Mouse (Mus musculus) megakaryocyte, adult 5-6 weeks (primary cell): ENCODE measurements around the gene Tmem255b. TPM values are rescaled to one million over a fixed set of nuclear protein-coding genes. Genes with fewer than 3 reads are reported as not detected.
A peak's percentile ranks its signal among the peaks of the same experiment; 100 is the strongest.

ENCODE experiments used
- ATAC-seq: 2 replicates; pipeline ENCODE4 v1.8.0; 2016; ENCODE audit warnings: mild to moderate bottlenecking, inconsistent platforms; ENCODE audit not compliant: poor library complexity, severe bottlenecking
- total RNA-seq, 2 experiments: library from RNA; stranded (forward) in 1 of 2; stranded (reverse) in 1 of 2; fragments of 153-499, 151-499 nt in 1 of 2; fragments of 221-1000, 200-1000 nt in 1 of 2; gene quantifications; 2 replicates each; pipeline versions ENCODE4 v1.2.3 to v1.2.4; 2015 to 2017

The Tmem255b gene
- not detected in 2 replicates for total RNA-seq (2015)
- not detected in 2 replicates for total RNA-seq (2017)

DNA sequence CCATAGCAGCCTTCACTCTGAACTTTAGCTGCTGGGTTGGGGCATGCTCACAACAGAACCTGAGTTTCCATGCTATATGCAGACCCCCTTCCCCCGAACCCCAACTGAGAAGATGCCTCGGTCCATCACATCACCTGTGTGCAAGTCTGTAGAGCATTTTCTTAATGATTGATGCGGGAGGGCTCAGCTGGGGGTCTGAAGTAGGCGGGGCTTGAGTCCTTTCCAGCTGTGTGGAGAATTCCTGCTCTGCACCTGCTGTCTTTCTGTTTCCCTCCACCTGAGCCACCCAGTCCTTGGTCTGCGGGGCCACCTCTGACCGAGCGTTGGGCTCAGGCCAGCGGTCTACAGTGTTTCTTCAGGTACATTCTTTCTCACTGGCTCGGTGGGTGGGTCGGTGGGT, at the start of gene Tmem255b:
Gene Tmem255b (plus strand): TSS at position 301 of the 400 bp plus-strand sequence.
- no peak for ATAC-seq

DNA sequence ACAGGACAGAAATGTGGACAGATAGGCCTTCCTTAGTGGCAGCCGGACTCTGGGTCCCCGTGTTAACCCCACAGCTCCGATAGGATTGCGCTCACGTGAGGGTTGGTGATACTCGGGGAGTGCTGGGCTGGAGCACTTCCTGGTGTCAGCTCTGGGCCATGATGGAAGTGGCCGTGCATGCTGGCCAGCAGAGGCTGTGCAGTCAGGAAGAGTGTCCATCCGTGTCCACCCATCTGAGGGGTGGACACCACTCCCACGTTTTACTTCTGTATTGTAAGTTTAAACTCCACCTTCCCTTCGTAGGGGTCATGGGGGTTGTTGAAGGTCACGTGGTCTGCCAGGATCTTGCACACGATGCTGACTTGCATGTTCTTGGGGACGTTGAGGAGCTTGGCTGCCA, 48.6 kb upstream of the Tmem255b start:
- no peak for ATAC-seq

DNA sequence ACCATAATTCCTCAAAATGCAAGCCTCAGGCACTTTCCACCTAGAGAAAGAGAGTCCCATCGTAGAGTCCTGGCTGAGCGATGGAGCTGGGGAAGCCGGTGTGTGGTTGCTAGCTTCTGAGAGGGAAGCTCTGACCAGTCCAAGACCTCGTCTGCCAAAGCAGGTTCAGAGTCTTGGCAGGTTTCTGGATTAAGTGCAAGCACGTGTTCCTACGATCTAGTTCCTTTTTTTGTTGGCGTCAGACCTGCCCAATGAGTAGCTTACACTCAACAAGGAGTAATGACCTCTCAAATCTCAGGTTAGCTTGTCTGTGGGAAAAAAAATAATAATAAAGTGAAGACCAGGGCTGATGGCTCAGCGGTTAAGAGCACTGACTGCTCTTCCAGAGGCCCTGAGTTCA, 47.3 kb upstream of the Tmem255b start:
- peak; percentile 33; the same call in 1 of the 2 replicates for ATAC-seq

DNA sequence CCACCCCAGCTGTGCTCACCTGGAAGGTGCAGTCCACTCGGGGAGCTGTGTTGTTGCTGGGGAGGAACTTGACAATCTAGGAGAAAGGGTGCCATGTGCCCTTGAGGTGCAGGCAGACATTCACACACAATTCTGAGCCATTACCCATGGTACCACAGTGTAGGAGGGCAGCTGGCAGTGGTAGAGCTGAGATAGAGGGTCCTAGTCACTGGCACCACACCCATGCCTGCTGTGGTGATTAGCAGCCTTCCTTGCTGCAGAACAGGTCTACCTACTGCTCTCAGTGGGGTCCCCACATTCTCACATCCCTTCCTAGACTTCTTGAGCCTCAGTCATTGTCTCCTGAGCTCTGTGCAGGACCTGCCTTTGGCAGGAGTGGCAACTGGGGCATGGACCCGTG, 46.2 kb upstream of the Tmem255b start:
- no peak for ATAC-seq

DNA sequence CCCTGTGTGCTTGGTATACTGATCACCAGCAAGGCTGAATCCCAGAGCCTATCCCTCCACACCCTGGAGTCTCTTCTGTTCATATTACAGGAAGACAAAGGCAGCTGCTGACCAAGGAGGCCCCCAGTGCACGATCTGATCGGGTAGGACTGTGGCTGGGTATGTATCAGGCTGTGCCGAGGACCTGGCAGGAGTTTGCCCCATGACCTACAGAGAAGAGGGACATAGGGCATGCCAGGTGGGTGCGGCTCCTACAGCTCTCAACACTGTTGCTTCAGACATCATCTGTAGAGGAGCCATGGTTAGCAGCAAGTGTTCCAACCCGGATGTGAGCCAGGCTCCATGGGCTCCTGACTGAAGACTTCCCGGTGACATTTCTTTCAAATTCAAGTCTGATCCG, 41.1 kb upstream of the Tmem255b start:
- ATAC-seq: no peak

DNA sequence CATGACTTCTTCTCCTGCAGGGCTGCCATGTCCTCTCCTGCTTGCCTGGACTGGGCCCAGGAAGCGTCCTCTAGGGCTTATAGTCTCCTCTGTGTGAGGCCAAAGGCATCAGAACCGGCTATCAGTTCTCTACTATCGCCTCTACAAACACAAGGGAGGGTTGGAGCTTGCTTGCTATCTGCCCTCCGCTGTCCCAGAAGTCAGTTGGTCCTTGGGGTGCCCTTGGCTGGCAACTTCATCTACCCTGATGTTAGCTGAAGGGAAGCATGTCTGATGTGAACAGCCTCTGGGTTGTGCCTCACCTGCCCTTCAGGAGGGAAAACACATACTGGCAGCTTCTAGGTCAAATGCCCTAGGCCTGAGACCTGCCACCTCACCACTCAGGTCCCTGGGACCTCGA, 38.3 kb upstream of the Tmem255b start, which contains the start of gene Atp4b:
Gene Atp4b (minus strand): TSS at position 101 of the 400 bp plus-strand sequence.
- no peak for ATAC-seq

DNA sequence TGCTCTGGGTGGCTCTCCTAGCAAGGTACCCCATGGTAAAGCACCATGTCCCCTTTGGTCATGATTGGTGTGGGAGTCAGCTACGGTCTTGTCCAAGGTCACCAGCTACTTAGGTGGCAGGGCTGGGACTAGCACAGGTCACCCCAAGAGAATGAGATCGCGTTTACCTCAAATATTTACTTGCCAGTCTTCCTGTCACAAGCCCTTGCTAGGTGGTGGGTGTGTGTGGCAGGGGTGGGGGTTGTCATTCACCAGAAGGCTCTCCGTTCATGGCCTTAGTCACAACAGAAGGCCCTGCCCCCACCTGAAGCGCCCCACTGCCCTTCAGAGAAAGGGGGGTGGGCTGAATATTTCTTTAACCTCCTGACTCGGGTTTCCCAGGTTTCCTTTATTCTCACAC, 31.5 kb upstream of the Tmem255b start:
- no peak for ATAC-seq

DNA sequence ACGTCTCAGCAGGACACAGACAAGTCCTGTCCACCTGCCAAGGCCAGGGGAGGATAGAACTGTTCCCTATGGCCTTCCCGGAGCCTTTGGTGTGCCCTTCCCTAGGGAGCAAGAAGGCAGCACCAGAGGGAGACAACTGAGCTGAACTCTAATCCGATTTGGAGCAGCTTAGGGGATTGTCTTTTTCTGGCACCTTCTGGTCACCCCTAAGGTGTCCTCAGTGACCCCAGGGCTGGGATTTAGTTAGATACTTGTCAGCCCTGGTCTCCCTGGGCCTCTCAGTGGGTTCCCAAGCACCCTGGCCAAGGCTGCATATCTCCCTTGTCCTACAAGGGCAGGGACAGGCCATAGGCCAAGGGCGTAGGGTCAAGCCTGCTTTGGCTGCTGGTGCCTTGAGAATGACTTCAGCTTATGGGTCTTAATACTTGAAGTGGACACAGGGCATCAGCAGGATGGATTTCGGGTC, 30.3 kb upstream of the Tmem255b start, which contains the start of gene Grk1:
Gene Grk1 (plus strand): TSS at position 416 of the 466 bp plus-strand sequence.
- ATAC-seq: no peak

DNA sequence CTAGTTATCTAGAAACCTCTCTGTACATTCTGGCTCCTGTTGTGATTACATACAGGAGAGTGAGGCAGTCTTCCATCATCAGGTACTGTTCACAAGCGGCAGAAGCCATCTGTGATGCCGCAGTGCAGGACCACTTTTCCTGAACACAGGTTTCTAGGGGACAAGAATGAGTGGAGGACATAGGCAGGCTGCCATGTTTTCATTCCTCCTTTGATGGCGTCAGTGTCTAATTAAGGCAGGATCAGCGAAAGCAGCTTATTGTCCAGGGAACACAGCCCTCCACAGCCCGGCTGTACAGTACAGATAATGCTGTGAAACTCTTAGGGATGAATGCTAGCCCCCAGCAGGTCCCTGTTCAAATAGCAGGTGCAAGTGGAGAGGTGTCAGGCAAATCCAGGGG, 29.0 kb upstream of the Tmem255b start:
- ATAC-seq: no peak

DNA sequence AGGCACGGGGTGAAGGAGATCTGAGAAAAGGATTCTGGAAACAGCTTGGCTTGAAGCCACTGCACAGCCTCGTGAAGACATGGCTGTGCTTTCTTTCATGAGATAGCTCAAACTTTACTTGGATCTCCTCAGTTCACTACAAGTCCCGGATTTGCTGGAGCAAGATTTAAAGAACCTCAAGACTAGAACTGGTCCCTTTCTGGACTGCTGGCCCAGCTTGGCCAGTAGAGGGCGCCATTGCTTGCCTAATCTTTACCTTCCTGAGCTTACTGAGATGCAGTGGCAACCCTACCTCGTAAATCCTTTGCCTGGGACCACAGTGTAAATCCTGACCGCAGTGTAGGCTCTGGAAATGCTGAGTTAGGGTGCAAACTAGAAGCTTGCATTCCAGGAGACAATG, 23.4 kb upstream of the Tmem255b start:
- ATAC-seq: no peak

DNA sequence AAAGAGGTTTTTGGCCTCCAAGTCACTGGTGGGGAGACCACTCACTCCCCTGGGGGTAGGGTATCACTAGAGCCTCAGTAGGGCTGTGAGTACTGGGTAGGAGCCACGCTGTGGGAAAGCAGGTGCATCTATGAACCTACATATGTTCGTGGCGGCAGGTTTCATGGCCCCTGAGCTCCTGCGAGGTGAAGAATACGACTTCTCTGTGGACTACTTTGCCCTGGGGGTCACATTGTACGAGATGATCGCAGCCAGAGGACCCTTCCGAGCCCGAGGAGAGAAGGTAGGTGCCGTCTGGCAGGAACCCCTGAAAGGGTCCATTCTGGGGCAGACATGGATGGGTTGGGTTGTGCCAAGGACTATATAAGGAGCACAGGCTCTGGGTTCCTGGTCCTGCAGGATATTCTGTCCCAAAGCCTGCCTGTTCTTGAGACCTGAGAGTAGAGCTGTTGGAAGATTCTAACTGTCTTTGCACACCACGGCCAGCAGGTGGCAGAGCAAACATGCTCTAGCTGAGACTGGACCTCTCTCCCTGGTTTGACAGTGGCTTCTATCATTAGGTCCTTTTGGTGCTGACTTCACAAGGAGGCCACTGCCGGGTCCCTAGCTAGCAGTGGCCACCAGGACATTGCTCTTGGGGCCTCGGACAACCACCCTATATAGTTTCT, 22.0 kb upstream of the Tmem255b start:
- peak; percentile 59; the same call in 1 of the 2 replicates for ATAC-seq

DNA sequence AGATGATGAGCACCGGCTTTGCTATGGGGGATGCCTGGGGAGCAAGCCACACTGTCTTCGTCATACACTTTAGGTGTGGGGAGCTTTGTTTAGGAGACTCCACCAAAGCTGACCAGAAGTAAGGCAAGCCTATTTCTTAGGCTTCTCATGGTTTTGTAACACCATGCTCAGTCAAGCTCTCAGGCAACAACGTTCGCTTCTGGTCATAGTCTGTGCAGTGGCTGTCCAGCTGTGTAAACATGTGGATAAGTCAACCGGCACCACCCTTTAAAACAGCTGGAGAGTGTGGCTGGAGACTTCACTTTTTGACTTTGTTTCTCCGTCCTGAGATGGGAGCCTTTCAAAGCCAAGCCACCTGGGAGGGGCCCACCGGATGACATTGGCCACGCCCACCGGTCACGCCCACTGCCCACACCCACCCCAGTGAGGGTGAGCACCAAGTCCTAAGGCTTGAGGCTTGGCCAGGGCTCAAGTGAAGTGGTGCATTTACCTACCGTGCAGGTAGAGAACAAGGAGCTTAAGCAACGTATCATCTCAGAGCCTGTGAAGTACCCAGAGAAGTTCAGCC, 21.1 kb upstream of the Tmem255b start:
- ATAC-seq: no peak

DNA sequence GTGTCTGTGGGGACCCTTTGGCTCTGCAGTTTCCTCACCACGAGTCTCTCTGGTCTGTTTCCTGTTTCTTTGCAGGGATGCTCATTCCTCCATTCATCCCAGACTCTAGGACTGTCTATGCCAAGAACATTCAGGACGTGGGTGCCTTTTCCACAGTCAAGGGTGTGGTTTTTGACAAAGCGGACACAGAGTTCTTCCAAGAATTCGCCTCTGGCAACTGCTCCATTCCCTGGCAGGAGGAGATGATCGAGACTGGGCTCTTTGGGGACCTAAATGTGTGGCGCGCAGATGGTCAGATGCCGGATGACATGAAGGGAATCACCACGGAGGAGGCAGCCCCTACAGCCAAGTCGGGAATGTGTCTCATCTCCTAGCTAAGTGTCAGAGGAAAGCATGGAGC, 19.1 kb upstream of the Tmem255b start:
- no peak for ATAC-seq

DNA sequence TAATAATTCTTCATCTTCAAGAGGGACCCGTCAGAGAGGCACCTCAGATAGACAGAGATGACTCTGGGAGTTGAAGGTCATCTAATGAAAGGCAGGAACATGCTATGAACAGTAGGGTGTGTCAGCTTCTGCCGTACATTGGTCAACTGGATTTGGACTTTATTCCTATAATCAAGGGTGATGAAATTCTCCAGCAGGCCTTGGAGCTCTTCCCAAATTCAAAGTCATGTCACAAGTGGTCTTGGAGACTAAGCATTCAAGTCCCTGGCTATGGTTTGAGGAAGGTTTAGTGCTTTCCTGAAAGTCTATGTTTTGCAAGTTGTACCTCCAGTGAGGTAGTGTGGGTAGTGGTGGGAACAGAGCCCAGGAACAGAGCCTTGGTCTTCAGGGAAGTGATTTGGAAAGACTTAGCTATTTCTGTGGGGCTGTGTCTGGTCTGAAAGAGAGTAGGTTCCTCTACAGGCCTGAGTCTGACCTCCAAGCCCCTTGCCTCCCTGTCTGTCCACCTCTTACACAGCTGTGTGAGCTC, 15.8 kb upstream of the Tmem255b start:
- ATAC-seq: no peak

DNA sequence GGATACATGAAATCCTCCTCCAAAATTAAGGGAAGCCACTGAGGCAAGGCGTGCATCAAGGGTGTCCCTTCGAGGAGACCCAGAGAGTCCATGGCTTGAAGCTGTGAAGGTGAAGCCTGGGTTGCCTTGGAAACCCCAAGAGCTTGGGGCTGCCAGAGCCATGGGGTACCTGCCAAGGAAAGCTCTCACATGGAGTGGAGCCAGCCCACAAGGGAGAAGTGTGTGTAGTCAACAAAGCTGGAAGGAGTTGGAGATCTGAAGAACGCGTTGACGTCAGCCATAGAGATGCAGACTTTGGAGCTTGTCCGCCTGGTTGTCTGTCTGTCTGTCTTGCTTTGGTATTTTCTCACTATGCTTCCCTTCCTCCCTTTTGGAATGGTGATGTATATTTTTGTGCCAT, 14.0 kb upstream of the Tmem255b start:
- ATAC-seq: no peak

DNA sequence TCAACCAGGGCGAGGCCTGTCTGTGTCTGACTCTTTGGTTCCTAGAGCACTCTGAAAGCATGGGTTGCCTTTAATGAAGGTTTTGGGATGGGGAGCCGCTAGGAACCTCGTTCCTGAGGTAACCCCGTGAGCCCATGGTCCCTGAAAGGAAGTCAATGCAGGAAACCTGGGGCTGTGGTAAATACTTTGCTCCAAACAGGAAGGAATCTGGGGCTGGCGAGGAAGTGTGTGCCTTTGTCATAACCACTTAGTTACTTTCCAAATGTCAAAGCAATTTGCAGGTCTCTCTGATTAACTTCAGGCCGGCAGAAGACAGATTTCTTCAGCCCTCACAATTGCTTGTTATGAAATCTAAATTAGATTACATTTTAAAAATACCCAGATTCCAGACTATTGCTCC, 7.6 kb upstream of the Tmem255b start:
- no peak for ATAC-seq

DNA sequence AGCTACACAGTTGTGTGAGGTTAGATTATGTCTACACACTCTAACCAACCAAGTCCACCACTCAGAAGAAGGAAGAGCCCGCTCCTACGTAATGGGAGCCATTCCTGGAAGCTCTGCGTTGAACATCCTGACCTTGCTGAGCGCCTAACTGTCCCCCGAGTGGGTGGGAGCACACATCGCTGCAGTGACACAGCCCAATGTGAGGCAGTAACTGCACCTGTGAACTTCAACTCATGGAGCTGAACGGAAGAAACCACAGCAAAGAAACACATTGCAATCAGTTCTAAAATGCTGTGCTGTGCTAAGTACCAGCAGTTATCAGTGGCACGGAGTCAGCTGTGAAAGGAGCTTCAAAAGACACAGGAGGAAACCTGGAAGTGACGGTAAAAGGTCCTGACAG, 6.8 kb upstream of the Tmem255b start:
- ATAC-seq: no peak

DNA sequence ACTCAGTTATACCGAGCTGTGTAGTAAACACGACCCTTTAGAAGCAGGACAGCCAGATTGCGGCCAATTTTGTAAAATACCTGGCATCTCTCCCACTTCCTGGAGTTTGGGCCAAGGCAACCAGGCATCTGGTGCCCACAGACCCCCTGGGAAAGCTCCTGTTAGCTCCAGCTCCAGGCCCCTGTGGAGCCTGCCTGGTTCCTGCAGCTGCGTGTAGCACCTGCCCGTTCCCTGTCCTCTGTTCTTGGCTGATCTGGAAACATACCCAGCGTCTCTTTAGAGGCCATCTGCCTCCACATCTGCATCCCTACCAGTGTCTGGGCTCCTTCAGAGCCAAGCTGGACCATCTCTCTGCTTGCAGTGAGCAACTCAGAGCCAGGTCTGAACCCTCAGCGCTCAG, 4.6 kb upstream of the Tmem255b start:
- ATAC-seq: no peak

DNA sequence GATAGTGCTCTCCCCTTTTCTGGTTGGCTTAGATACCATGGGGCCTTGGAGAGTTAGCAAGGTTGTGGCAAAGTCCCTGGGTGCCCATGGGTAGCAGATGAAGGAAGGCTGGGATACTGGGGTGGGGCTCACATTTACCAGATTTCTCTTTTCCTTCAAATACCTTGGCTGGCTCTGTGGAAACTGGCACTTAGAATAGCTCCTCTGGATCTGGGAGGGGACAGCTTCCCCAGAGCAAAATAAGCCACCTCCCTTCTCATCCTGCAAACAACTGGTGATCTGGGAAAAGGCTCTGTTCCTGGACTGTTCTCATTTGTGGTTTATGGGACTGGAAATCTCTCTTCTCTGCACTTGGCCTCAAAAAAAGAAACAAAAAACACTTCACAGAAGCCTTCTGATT, 4.1 kb upstream of the Tmem255b start:
- no peak for ATAC-seq

DNA sequence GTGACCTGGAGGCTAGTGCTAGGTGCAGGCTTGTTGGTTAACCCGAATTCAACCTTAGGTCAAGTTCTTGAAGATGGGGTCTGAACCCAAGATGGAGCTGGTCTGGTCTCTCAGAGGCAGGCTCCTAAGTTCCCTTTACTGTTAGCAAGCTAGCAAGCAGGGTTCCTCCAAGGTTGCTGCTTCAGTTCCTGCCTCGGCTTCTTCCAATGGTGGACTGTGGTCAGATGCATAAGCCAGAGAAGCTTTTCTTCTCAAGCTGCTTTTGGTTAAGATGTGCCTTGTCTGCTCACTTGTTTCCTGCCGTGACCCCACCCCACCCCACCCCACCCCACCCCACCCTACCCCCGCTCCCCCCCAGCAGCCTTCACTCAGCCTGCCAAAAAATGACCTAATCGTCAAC, 1.9 kb upstream of the Tmem255b start:
- ATAC-seq: no peak

DNA sequence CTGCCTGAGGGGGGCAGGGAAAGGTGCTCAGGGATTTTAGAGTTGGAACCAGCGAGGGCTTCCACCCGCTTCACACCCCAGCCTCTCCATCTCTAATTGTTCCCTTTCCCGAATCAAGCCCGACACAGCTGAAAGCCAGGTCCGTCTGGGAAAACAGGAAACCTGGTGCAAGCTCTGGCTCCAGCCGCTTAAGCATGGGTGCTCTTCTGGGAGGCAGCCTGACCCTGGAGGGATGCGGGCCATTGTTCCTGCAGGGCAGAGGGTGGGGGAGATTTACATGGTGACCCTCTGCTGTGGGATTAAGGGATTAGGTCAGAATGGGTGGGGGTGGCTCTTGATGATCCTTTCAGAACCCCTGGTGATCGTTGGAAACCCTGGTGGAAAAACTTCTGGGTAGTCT, 1.1 kb downstream of the Tmem255b start:
- no peak for ATAC-seq

DNA sequence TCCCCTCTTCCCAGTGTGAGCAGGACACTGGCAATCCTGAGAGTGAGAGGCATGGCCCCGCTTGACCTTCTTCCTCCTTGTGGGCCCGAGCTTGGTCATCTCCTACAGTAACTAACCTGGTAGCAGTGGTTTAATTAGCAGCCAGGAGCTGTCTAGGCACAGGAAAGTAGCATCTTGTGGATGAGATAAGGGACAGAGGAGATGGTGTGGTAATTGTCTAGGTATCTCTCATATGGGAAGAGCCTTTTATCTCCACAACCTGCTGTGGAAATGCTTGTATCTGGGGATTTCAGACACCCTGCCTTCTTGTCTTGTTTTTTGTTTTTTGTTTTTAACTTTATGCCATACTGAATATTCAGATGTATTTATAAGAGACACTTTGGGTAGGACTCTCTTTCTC, 2.5 kb downstream of the Tmem255b start:
- ATAC-seq: no peak
